Mouse (Mus musculus) forebrain, embryonic 14.5 days (tissue): ENCODE measurements at regions not wholly inside any gene's neighbourhood (a gene's known extent, or its start where the extent isn't known, plus 50 kb on each side); places are given as distances from the start of the nearest gene placed in this dataset.
A peak's percentile ranks its signal among the peaks of the same experiment; 100 is the strongest.

Experiments used
- ATAC-seq: fragments of 200-750 bp; cut with Nextera tagmentation; 2 replicates; pipeline ENCODE4 v1.8.0; 2017; ENCODE audit warnings: mild to moderate bottlenecking, moderate library complexity
- DNase-seq: peaks from one replicate; pipeline ENCODE4 v3.0.0-alpha.2; 2015; ENCODE audit warnings: low spot score
- H3K27ac ChIP-seq: fragments of 300-500 bp; sonication (generic); 2 replicates; pipeline ENCODE4 v1.5.1; 2014; ENCODE audit warnings: low read depth, mild to moderate bottlenecking, control low read depth, low read length, moderate library complexity
- H3K27me3 ChIP-seq: fragments of 300-500 bp; sonication (generic); replicated peaks from 2 replicates; pipeline ENCODE4 v1.6.1; 2014; ENCODE audit warnings: low read length, control low read depth, mixed read lengths; ENCODE audit not compliant: control insufficient read depth, insufficient read depth
- H3K36me3 ChIP-seq: fragments of 300-500 bp; sonication (generic); 2 replicates; pipeline ENCODE4 v1.6.1; 2014; ENCODE audit warnings: low read length, control low read depth; ENCODE audit not compliant: control insufficient read depth, insufficient read depth
- H3K4me1 ChIP-seq: fragments of 300-500 bp; sonication (generic); 2 replicates; pipeline ENCODE4 v1.6.1; 2014; ENCODE audit warnings: antibody characterized with exemption, low read length, control low read depth; ENCODE audit not compliant: control insufficient read depth, insufficient read depth
- H3K4me2 ChIP-seq: fragments of 300-500 bp; sonication (generic); 2 replicates; pipeline ENCODE4 v1.6.1; 2014; ENCODE audit warnings: mild to moderate bottlenecking, control low read depth, low read length
- H3K4me3 ChIP-seq: fragments of 300-500 bp; sonication (generic); 2 replicates; pipeline ENCODE4 v1.5.1; 2014; ENCODE audit warnings: low read depth, low read length, control low read depth
- H3K9ac ChIP-seq: fragments of 300-500 bp; sonication (generic); 2 replicates; pipeline ENCODE4 v1.6.1; 2014; ENCODE audit warnings: mild to moderate bottlenecking, low read length, control low read depth, moderate library complexity
- H3K9me3 ChIP-seq: fragments of 300-500 bp; sonication (generic); replicated peaks from 2 replicates; pipeline ENCODE4 v1.6.1; 2016; ENCODE audit warnings: low read length, control low read depth, mixed read lengths; ENCODE audit not compliant: control insufficient read depth
- WGBS: fragments of 180-500 bp; shearing (Covaris S2); extraction: QIAGEN DNeasy Blood & Tissue Kit; methylation state at CpG from one replicate; pipeline ENCODE4 v1.1.7; 2014; 5-methylcytosine and 5-hydroxymethylcytosine counted together

- WGBS = 91% methylated on average over 8 of the region's 8 CpGs
- Histone ChIP-seq H3K4me1 (peaks cover 2% of the 10 kb centered on the region; the same call in 1 of the 2 replicates), H3K9me3 (no peaks in the 10 kb centered on the region), H3K36me3 (no peaks in the 10 kb centered on the region), H3K27ac (no peak overlapping the region), H3K4me3 (no peak overlapping the region), H3K4me2 (no peak overlapping the region), H3K27me3 (no peaks in the 10 kb centered on the region), H3K9ac (no peak overlapping the region)
- no peak for ATAC-seq
- no peak for DNase-seq
Measured at GRCm38 (mm10) chr7:128861376-128861775, 116.6 kb downstream of the Sec23ip start.

GRCm38 (mm10) chr7:128868799-128869198 is 124.1 kb downstream of the Sec23ip start:
- WGBS = 85% methylated on average over 2 of the region's 2 CpGs

GRCm38 (mm10) chr7:128884015-128884414 is 139.3 kb downstream of the Sec23ip start:
- DNase-seq (no peak), ATAC-seq (no peak)
- Histone ChIP-seq H3K4me2 (no peak overlapping the region), H3K27me3 (no peaks in the 10 kb centered on the region), H3K4me1 (no peaks in the 10 kb centered on the region), H3K36me3 (no peaks in the 10 kb centered on the region), H3K27ac (no peak overlapping the region), H3K9me3 (no peaks in the 10 kb centered on the region), H3K4me3 (no peak overlapping the region), H3K9ac (no peak overlapping the region)
- 62% methylated on average over 3 of the region's 3 CpGs for WGBS

More at GRCm38 (mm10) chr7:128868799-128869198, 124.1 kb downstream of the Sec23ip start:
- Histone ChIP-seq H3K9me3 (no peaks in the 10 kb centered on the region), H3K36me3 (no peaks in the 10 kb centered on the region), H3K9ac (no peak overlapping the region), H3K27me3 (no peaks in the 10 kb centered on the region), H3K27ac (no peak overlapping the region), H3K4me3 (no peak overlapping the region), H3K4me1 (no peaks in the 10 kb centered on the region), H3K4me2 (no peak overlapping the region)
- ATAC-seq (no peak), DNase-seq (no peak)

GRCm38 (mm10) chr7:128885551-128885950 is 140.8 kb downstream of the Sec23ip start:
- no peak overlapping the region for H3K4me3 ChIP-seq
- H3K4me1 ChIP-seq = no peaks in the 10 kb centered on the region
- ATAC-seq (no peak), DNase-seq (peak; percentile 58)
- no peak overlapping the region for H3K4me2 ChIP-seq
- 11% methylated on average over 4 of the region's 4 CpGs for WGBS
- no peak overlapping the region for H3K27ac ChIP-seq
- no peak overlapping the region for H3K9ac ChIP-seq
- H3K9me3 ChIP-seq = no peaks in the 10 kb centered on the region
- H3K27me3 ChIP-seq = no peaks in the 10 kb centered on the region
- H3K36me3 ChIP-seq = no peaks in the 10 kb centered on the region

- Histone ChIP-seq H3K4me2 (no peak overlapping the region), H3K36me3 (no peaks in the 10 kb centered on the region), H3K27ac (no peak overlapping the region), H3K4me3 (no peak overlapping the region), H3K4me1 (no peaks in the 10 kb centered on the region), H3K27me3 (no peaks in the 10 kb centered on the region), H3K9ac (no peak overlapping the region), H3K9me3 (no peaks in the 10 kb centered on the region)
- ATAC-seq = no peak
- DNase-seq = no peak
- WGBS = 68% methylated on average over 4 of the region's 4 CpGs
Measured at GRCm38 (mm10) chr7:128910134-128910533, 165.4 kb downstream of the Sec23ip start.

GRCm38 (mm10) chr7:128937976-128938730 is 193.4 kb downstream of the Sec23ip start:
- WGBS = 36% methylated on average over 6 of the region's 6 CpGs
- H3K9ac ChIP-seq = no peak overlapping the region
- no peak for DNase-seq
- H3K36me3 ChIP-seq = no peaks in the 10 kb centered on the region
- H3K27ac ChIP-seq = no peak overlapping the region
- H3K9me3 ChIP-seq = no peaks in the 10 kb centered on the region
- H3K4me1 ChIP-seq = no peaks in the 10 kb centered on the region
- no peak for ATAC-seq
- H3K4me3 ChIP-seq = no peak overlapping the region
- no peak overlapping the region for H3K4me2 ChIP-seq
- H3K27me3 ChIP-seq = no peaks in the 10 kb centered on the region

GRCm38 (mm10) chr7:128960575-128960974 is 215.8 kb downstream of the Sec23ip start:
- Histone ChIP-seq H3K4me2 (no peak overlapping the region), H3K9me3 (no peaks in the 10 kb centered on the region), H3K4me3 (no peak overlapping the region), H3K4me1 (no peaks in the 10 kb centered on the region), H3K9ac (no peak overlapping the region), H3K36me3 (no peaks in the 10 kb centered on the region), H3K27ac (no peak overlapping the region), H3K27me3 (no peaks in the 10 kb centered on the region)
- ATAC-seq (no peak), DNase-seq (peak; percentile 37)
- WGBS = 80% methylated on average over 5 of the region's 5 CpGs

- WGBS = 82% methylated on average over 4 of the region's 4 CpGs
- Histone ChIP-seq H3K4me2 (no peak overlapping the region), H3K36me3 (no peaks in the 10 kb centered on the region), H3K27ac (no peak overlapping the region), H3K4me3 (no peak overlapping the region), H3K4me1 (no peaks in the 10 kb centered on the region; the same call in 1 of the 2 replicates), H3K9ac (no peak overlapping the region), H3K27me3 (no peaks in the 10 kb centered on the region), H3K9me3 (no peaks in the 10 kb centered on the region)
- ATAC-seq (no peak), DNase-seq (no peak)
Measured at GRCm38 (mm10) chr7:128979904-128980303, 235.2 kb downstream of the Sec23ip start.

- DNase-seq (peak; percentile 48), ATAC-seq (peak; percentile 34; the same call in 1 of the 2 replicates)
- Histone ChIP-seq H3K36me3 (no peaks in the 10 kb centered on the region), H3K9me3 (no peaks in the 10 kb centered on the region), H3K4me2 (no peak overlapping the region), H3K4me3 (no peak overlapping the region), H3K27me3 (no peaks in the 10 kb centered on the region), H3K27ac (no peak overlapping the region), H3K9ac (no peak overlapping the region), H3K4me1 (no peaks in the 10 kb centered on the region; the same call in 1 of the 2 replicates)
- 36% methylated on average over 7 of the region's 7 CpGs for WGBS
Measured at GRCm38 (mm10) chr7:128980827-128981226, 236.1 kb downstream of the Sec23ip start.
